Mouse (Mus musculus) bone marrow macrophage, adult 2 months (primary cell): ENCODE data around the gene Rgs12. TPM values are rescaled to one million over a fixed set of nuclear protein-coding genes. Genes with fewer than 3 reads are reported as not detected.

Source experiments
- H3K27ac ChIP-seq: 2 replicates; pipeline ENCODE4 v1.5.1; 2012; ENCODE audit warnings: low read depth, low read length; ENCODE audit not compliant: insufficient read depth
- H3K4me1 ChIP-seq: 2 replicates; pipeline ENCODE4 v1.6.1; 2012; ENCODE audit warnings: low read length; ENCODE audit not compliant: control insufficient read depth, insufficient read depth
- H3K4me3 ChIP-seq: 2 replicates; pipeline ENCODE4 v1.5.1; 2012; ENCODE audit warnings: mild to moderate bottlenecking, low read length, moderate library complexity; ENCODE audit not compliant: insufficient read depth
- CTCF ChIP-seq: IDR thresholded peaks from 2 replicates; pipeline ENCODE4 v1.5.1; 2012; ENCODE audit warnings: low read depth, mild to moderate bottlenecking, low read length, moderate library complexity
- POLR2A ChIP-seq: IDR thresholded peaks from 2 replicates; pipeline ENCODE4 v1.6.1; 2012; ENCODE audit warnings: mild to moderate bottlenecking, low read depth, low read length, borderline replicate concordance
- polyA plus RNA-seq: library from polyadenylated mRNA; stranded (reverse); fragments of >200 nt; gene quantifications from 2 replicates; pipeline ENCODE4 v1.2.4, GENCODE M21; 2012; ENCODE audit not compliant: missing spikeins, insufficient read depth, insufficient read length

Rgs12 gene
- polyA plus RNA-seq, 1 experiment = 6.4 TPM

DNA sequence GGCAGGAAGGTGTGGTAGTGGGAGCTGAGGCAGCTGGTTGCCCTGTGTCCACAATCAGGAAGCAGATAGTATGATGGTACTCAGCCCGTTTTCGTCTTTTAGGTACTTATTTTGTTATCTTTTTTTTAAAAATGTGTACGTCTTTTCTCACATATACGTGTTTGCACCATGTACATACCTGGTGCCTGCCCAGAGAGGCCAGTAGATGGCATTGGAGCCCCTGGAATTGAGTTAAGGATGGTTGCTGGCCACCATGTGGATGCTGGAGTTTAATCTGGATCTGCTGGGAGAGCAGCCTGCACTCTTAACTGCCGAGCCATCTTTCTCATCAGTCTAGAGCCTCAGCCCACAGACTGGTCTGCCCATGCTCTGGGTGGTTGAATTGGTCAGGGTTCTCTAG is 101.3 kb downstream of the Rgs12 start:
- Histone ChIP-seq H3K4me1 (no peaks in the 10 kb centered on the region), H3K4me3 (no peak overlapping the region), H3K27ac (no peak overlapping the region)
- no peak for TF ChIP-seq POLR2A
- no peak for TF ChIP-seq CTCF

DNA sequence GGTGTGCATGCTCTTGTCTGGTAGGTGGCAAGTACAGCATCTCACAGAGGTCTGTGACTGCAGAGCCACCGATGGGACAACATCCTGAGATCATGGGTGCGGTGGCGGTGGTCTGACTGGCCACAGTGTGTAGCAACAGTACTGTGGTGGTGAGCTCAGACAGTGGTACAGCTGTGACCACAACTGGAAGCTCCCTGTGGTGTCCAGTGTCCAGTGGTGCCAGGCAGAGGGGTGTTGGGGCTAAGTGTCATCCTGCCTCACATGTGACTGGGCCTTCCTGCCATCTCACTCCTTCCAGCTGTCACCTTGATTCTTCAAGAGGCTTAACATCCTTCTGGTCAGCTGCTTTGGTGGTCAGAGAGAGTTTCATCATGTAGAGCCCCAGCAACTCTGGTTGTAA is 105.4 kb downstream of the Rgs12 start:
- no peaks in the 10 kb centered on the region for H3K4me1 ChIP-seq
- H3K27ac ChIP-seq = no peak overlapping the region
- TF ChIP-seq POLR2A (no peak), CTCF (no peak)
- H3K4me3 ChIP-seq = no peak overlapping the region

DNA sequence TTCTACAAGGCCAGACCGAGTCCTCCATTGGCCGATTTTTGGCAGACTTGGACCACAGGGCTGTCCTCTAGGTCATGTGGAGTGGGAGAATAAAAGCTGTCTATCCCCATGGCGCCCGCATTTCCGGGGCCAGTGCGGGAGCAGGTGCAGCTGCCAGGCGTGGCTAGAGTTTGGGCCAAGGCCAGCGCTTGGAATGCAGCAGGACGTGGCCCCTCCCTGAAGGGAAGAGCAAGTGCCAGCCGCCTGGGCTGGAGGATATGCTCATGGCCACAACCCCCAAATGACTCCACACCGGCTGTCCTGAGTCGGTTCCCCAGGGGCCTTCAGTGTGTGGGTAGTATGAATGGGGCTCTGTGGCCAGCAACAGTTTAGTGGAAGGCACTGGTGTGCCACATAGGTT is 105.8 kb downstream of the Rgs12 start:
- Histone ChIP-seq H3K27ac (no peak overlapping the region), H3K4me3 (no peak overlapping the region), H3K4me1 (no peaks in the 10 kb centered on the region)
- TF ChIP-seq POLR2A = no peak
- TF ChIP-seq CTCF = no peak

DNA sequence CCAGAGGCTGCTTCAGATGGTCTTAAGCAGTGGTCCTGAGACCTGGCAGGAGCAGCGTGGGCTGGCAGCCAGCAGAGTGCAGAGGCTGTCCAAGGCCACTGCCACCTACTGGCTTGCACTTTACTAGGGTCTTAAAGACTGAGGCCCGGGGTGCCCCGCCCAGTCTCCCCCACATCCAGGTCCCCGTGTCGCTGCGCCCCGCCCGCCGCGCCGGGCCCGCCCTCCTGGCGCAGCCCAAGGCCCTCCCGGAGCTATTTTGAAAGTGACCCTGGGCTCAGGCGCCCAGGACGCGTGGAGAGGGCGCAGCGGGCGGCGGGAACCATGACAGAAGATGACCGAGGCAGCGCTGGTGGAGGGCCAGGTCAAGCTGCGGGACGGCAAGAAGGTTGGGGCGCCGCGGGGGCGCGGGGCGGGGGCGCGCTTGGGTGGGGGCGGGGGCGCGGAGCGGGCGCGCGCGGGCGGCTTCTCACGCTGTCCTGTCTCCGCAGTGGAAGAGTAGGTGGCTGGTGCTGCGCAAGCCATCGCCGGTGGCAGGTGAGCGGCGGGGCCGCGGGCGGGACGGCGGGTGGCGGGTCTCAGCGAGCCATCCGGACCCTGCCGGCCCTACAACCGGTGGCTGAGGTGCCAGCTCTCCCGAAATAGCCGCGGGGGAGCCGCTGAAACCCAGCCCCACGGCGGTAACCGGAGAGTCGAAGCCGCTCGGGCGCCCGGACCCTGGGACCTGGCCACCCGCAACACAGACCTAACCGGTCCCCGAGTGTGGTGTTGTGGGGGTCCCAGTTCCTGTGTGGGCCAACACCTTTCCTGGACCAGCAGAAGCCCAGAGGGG is 107.6 kb downstream of the Rgs12 start, which contains the start of gene Dok7:
TSS of gene Dok7 (plus strand) at position 163 of the 829 bp plus-strand sequence.
- peak within 1 kb of the TSS; percentile 41 for H3K4me3 ChIP-seq
- H3K4me1 ChIP-seq = no peaks in the 10 kb centered on the region
- no peak within 1 kb of the TSS for H3K27ac ChIP-seq
- TF ChIP-seq CTCF (no peak), POLR2A (no peak)

DNA sequence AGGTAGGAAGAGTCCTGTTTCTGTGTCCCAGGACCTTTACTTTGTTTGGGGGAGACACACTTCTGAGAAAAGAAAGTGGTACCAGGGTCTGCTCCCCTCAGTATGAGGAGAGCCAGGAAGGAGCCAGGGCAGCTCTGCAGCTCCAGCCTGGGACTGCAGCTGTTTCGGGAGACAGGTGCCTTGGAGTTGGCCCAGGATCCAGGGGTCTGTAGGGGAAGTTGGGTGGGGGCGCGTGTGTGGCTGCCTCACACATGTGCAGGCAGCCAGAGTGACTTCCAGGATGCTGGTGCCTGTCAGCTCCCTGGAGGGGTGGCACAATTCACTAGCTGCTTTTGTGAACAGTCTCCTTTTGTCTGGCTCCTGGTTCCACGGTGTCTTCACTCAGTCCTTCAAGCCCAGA is 108.3 kb downstream of the Rgs12 start:
- Histone ChIP-seq H3K4me3 (no peak overlapping the region), H3K27ac (no peak overlapping the region), H3K4me1 (no peaks in the 10 kb centered on the region)
- TF ChIP-seq CTCF (no peak), POLR2A (no peak)

DNA sequence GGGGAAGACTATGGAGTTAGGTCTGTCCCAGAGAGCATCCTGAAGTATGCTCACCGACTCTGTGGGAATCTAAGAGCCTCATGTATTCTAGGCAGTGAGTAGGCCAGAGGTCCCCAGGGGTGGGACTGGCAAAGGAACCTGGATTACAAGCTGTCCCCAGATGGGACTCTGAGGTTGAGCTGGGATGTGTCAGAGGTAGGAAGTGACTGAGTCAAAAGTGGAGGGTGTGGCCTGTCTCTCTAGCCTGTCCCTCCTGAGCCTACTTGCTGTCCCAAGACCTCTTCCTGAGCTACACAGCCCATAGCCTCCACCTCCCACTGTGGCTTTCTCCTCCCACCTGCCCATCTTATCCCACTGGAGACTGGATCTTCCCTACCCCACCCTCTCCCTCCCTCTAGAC is 109.0 kb downstream of the Rgs12 start:
- TF ChIP-seq CTCF (no peak), POLR2A (no peak)
- Histone ChIP-seq H3K4me3 (no peak overlapping the region), H3K4me1 (no peaks in the 10 kb centered on the region), H3K27ac (no peak overlapping the region)

DNA sequence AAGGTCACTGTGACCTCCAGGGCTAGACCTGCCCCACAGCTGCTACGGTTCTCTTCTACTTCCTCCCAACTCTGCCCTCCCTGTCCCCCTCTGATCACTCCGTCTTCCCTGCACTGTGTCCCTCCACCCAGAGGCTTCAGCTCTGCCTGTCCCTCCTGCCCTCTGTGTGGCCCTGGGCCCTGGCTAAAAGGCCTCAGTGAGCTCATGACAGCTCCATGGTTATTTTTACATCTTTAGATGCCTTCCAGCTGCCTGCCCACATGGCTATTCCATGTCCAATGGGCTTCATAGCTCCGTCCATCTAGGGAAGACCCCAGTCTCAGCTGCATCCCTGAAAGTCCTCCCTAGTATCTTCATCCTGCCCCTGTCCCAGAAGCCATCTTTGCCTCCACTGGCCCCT is 110.9 kb downstream of the Rgs12 start:
- Histone ChIP-seq H3K4me3 (no peak overlapping the region), H3K27ac (no peak overlapping the region), H3K4me1 (no peaks in the 10 kb centered on the region)
- no peak for TF ChIP-seq CTCF
- no peak for TF ChIP-seq POLR2A

DNA sequence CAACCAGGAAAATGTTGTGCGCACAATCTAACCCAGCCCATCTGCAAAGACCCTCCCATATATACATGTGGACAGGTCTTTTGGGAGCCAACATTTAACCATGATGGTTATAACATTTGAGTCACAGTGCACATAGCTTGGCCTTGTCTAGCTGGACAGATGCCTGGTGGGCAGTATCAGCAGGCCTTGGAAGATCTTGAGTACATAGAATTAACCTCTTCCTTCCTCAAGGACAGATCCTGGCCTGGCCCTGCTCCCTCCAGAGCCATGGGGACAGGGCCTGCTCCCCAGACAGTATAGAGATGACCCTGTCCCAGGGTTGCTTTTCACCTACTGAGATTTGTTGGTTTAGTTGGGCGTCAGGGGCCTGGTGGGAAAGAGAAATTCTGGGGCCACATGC is 120.6 kb downstream of the Rgs12 start:
- Histone ChIP-seq H3K4me3 (no peak overlapping the region), H3K27ac (no peak overlapping the region), H3K4me1 (no peaks in the 10 kb centered on the region)
- TF ChIP-seq POLR2A (no peak), CTCF (no peak)

DNA sequence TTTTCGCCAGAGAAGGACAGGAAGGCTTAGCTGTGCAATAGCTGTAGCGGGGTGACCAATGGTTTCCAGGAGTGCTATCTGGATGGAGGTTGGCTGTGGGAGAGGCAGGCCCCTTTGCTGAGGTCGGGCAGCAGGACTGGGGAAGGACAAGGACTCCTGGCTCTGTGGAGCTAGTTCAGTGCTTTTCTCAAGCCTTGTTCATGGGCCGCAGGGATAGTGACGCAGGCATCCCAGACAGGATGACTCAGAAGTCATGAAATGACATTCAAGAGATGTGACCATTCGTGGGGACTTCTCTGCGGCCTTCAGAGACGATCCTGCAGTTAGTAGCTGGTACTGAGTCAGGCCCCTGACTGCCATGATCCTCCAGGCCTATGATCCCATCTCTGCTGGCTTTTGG is 121.1 kb downstream of the Rgs12 start:
- no peak overlapping the region for H3K4me3 ChIP-seq
- no peak overlapping the region for H3K27ac ChIP-seq
- no peak for TF ChIP-seq POLR2A
- no peak for TF ChIP-seq CTCF
- H3K4me1 ChIP-seq = no peaks in the 10 kb centered on the region

DNA sequence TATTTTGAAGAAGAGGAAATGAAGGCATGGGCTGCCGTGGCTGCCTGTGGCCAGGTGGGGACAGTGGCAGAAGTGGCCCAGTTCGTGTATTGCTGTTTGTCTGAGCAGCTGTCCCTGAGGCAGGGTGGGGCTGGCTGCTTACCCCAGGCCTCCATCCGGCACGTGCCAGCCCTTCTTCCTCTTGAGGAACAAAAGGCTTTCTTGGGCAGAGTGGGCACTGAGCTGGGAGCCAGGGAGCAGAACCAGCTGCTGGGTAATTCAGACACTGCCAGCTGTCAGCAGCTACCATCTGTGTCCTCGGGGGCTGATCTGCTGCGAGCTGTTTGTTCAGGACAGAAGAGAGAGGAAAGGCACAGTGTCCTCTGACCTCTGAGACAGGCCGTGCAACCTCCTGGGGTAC is 121.7 kb downstream of the Rgs12 start:
- Histone ChIP-seq H3K4me1 (no peaks in the 10 kb centered on the region), H3K27ac (no peak overlapping the region), H3K4me3 (no peak overlapping the region)
- TF ChIP-seq POLR2A (no peak), CTCF (no peak)

DNA sequence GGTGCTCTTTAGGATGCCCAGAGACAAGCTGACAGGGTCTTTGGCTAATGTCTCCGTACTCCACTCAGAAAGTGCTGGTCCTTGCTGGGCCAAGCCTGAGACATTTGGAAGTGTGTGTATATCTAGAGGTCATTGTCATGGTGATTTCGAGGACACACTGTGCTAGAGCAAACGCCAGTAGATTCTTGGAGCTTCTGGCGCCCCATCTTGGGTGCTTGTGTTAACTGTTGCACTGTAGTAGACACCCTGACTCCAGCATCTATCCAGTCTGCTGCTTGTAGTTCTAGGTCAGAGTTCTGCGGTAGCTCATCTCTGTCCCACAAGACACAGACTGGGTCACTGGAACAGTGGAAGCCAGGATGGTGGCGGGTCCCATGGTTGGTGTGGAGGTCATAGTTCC is 122.6 kb downstream of the Rgs12 start:
- TF ChIP-seq POLR2A = no peak
- H3K4me1 ChIP-seq = no peaks in the 10 kb centered on the region
- H3K27ac ChIP-seq = no peak overlapping the region
- H3K4me3 ChIP-seq = no peak overlapping the region
